Mouse (Mus musculus) myocyte (in vitro differentiated cells): Measurements from ENCODE around the gene Sms. TPM values are rescaled to one million over a fixed set of nuclear protein-coding genes. Genes with fewer than 3 reads are reported as not detected.
A peak's percentile ranks its signal among the peaks of the same experiment; 100 is the strongest.

ENCODE experiments used
- H3K27me3 ChIP-seq: one replicate; pipeline ENCODE4 v1.6.1; 2011; ENCODE audit not compliant: control insufficient read depth, insufficient read depth, insufficient read length
- H3K36me3 ChIP-seq: one replicate; pipeline ENCODE4 v1.6.1; 2011; ENCODE audit not compliant: control insufficient read depth, insufficient read depth
- H3K4me2 ChIP-seq: one replicate; pipeline ENCODE4 v1.6.1; 2011; ENCODE audit warnings: low read depth, control low read depth
- H3K4me3 ChIP-seq: one replicate; pipeline ENCODE4 v1.5.1; 2011; ENCODE audit warnings: mild to moderate bottlenecking, control low read depth, moderate library complexity
- H3K79me2 ChIP-seq: one replicate; pipeline ENCODE4 v1.6.1; 2011; ENCODE audit not compliant: control insufficient read depth, insufficient read depth
- H3ac ChIP-seq: one replicate; pipeline ENCODE4 v1.6.1; 2011; ENCODE audit not compliant: control insufficient read depth, insufficient read length
- CEBPB ChIP-seq: IDR thresholded peaks from 2 replicates; pipeline ENCODE4 v1.6.1; 2011; ENCODE audit warnings: mild to moderate bottlenecking, moderate library complexity; ENCODE audit not compliant: poor library complexity, insufficient read depth, severe bottlenecking
- E2F4 ChIP-seq: IDR thresholded peaks from one replicate; pipeline ENCODE4 v1.6.1; 2011; ENCODE audit warnings: mild to moderate bottlenecking, control low read depth, moderate library complexity; ENCODE audit not compliant: insufficient read depth
- MAX ChIP-seq: IDR thresholded peaks from one replicate; pipeline ENCODE4 v1.6.1; 2011; ENCODE audit warnings: low read depth, mild to moderate bottlenecking, control low read depth
- MYOD1 ChIP-seq, 3 experiments: IDR thresholded peaks; one replicate each; pipeline ENCODE4 v1.6.1; 2011; ENCODE audit warnings: control low read depth in 2 of 3, low read depth in 2 of 3, mild to moderate bottlenecking in 2 of 3, moderate library complexity in 1 of 3; ENCODE audit not compliant: insufficient read length in 2 of 3, control insufficient read depth in 1 of 3
- MYOG ChIP-seq, 3 experiments: IDR thresholded peaks; one replicate each; pipeline ENCODE4 v1.6.1; 2011; ENCODE audit warnings: control low read depth in 2 of 3, low read depth in 2 of 3, mild to moderate bottlenecking in 2 of 3; ENCODE audit not compliant: insufficient read length in 2 of 3, control insufficient read depth in 1 of 3, insufficient read depth in 1 of 3
- POLR2A ChIP-seq: IDR thresholded peaks from one replicate; pipeline ENCODE4 v1.6.1; 2011; ENCODE audit warnings: low read depth, mild to moderate bottlenecking, control low read depth, moderate library complexity; ENCODE audit not compliant: insufficient read length
- POLR2AphosphoS2 ChIP-seq: IDR thresholded peaks from one replicate; pipeline ENCODE4 v1.6.1; 2011; ENCODE audit warnings: low read depth, control low read depth; ENCODE audit not compliant: insufficient read length
- REST ChIP-seq: IDR thresholded peaks from one replicate; pipeline ENCODE4 v1.6.1; 2011; ENCODE audit warnings: mild to moderate bottlenecking, control low read depth, moderate library complexity; ENCODE audit not compliant: insufficient read depth, insufficient read length
- SRF ChIP-seq: IDR thresholded peaks from one replicate; pipeline ENCODE4 v1.6.1; 2011; ENCODE audit warnings: low read depth; ENCODE audit not compliant: control insufficient read depth, insufficient read length
- TCF12 ChIP-seq: IDR thresholded peaks from one replicate; pipeline ENCODE4 v1.6.1; 2011; ENCODE audit warnings: mild to moderate bottlenecking, control low read depth; ENCODE audit not compliant: poor library complexity, insufficient read depth, severe bottlenecking
- TCF3 ChIP-seq: IDR thresholded peaks from one replicate; pipeline ENCODE4 v1.6.1; 2011; ENCODE audit warnings: low read depth, control low read depth; ENCODE audit not compliant: insufficient read length
- USF1 ChIP-seq: IDR thresholded peaks from one replicate; pipeline ENCODE4 v1.6.1; 2011; ENCODE audit warnings: low read depth, mild to moderate bottlenecking, control low read depth, moderate library complexity
- polyA plus RNA-seq: library from polyadenylated mRNA; unstranded; fragments of >200 nt; fragmentation: generic; extraction: Trizol; gene quantifications from one replicate; pipeline ENCODE4 v1.2.1, GENCODE M21; 2012; ENCODE audit warnings: missing spikeins

Sms gene
- polyA plus RNA-seq, 1 experiment = 36.0 TPM

- Histone ChIP-seq H3K4me3 (no peak overlapping the region), H3K79me2 (peaks cover 82% of the 10 kb centered on the region), H3K4me2 (no peak overlapping the region), H3K27me3 (no peaks in the 10 kb centered on the region), H3ac (no peak overlapping the region), H3K36me3 (no peaks in the 10 kb centered on the region)
- no peak for TF ChIP-seq MYOG (IDR thresholded peaks at IDR 0.05; ENCODE audit: control insufficient read depth in 1 of 3, insufficient read depth in 1 of 3, insufficient read length in 2 of 3, low read depth in 2 of 3)
- peak in 2 of 3 experiments; percentile 19 to 57 for TF ChIP-seq MYOD1 (IDR thresholded peaks at IDR 0.05; ENCODE audit: control insufficient read depth in 1 of 3, insufficient read length in 2 of 3, low read depth in 2 of 3)
Observed at GRCm38 (mm10) chrX:157486765-157487164, 5.3 kb downstream of the Sms start.

GRCm38 (mm10) chrX:157482842-157483241, 9.2 kb downstream of the Sms start:
- no peaks in the 10 kb centered on the region for H3K36me3 ChIP-seq

GRCm38 (mm10) chrX:157481860-157482259, 10.2 kb downstream of the Sms start:
- H3K36me3 ChIP-seq = no peaks in the 10 kb centered on the region
- no peak overlapping the region for H3K4me2 ChIP-seq
- TF ChIP-seq TCF3 (no peak), MYOD1 (IDR thresholded peaks at IDR 0.05; ENCODE audit: control insufficient read depth in 1 of 3, insufficient read length in 2 of 3, low read depth in 2 of 3) (no peak), CEBPB (no peak), TCF12 (no peak), SRF (no peak), POLR2AphosphoS2 (no peak), POLR2A (no peak), MYOG (IDR thresholded peaks at IDR 0.05; ENCODE audit: control insufficient read depth in 1 of 3, insufficient read depth in 1 of 3, insufficient read length in 2 of 3, low read depth in 2 of 3) (no peak), E2F4 (no peak), USF1 (no peak), REST (no peak), MAX (no peak)
- H3K4me3 ChIP-seq = no peak overlapping the region
- H3K79me2 ChIP-seq = peaks cover 68% of the 10 kb centered on the region
- H3K27me3 ChIP-seq = no peaks in the 10 kb centered on the region
- H3ac ChIP-seq = no peak overlapping the region

More at GRCm38 (mm10) chrX:157482842-157483241, 9.2 kb downstream of the Sms start:
- Histone ChIP-seq H3K27me3 (no peaks in the 10 kb centered on the region), H3ac (no peak overlapping the region), H3K4me3 (no peak overlapping the region), H3K4me2 (no peak overlapping the region), H3K79me2 (peaks cover 78% of the 10 kb centered on the region)
- no peak for TF ChIP-seq TCF3
- no peak for TF ChIP-seq MAX
- TF ChIP-seq CEBPB = no peak
- TF ChIP-seq USF1 = no peak
- no peak for TF ChIP-seq SRF
- TF ChIP-seq MYOG (IDR thresholded peaks at IDR 0.05; ENCODE audit: control insufficient read depth in 1 of 3, insufficient read depth in 1 of 3, insufficient read length in 2 of 3, low read depth in 2 of 3) = no peak
- TF ChIP-seq POLR2AphosphoS2 = no peak
- no peak for TF ChIP-seq TCF12
- no peak for TF ChIP-seq E2F4
- no peak for TF ChIP-seq POLR2A
- no peak for TF ChIP-seq MYOD1 (IDR thresholded peaks at IDR 0.05; ENCODE audit: control insufficient read depth in 1 of 3, insufficient read length in 2 of 3, low read depth in 2 of 3)
- TF ChIP-seq REST = no peak

- no peak for TF ChIP-seq USF1
- TF ChIP-seq E2F4 = no peak
- no peak for TF ChIP-seq POLR2AphosphoS2
- no peak for TF ChIP-seq POLR2A
- no peak for TF ChIP-seq MYOD1 (IDR thresholded peaks at IDR 0.05; ENCODE audit: control insufficient read depth in 1 of 3, insufficient read length in 2 of 3, low read depth in 2 of 3)
- TF ChIP-seq MYOG (IDR thresholded peaks at IDR 0.05; ENCODE audit: control insufficient read depth in 1 of 3, insufficient read depth in 1 of 3, insufficient read length in 2 of 3, low read depth in 2 of 3) = no peak
- TF ChIP-seq CEBPB = no peak
- no peak for TF ChIP-seq REST
- no peak for TF ChIP-seq SRF
- TF ChIP-seq TCF12 = no peak
- TF ChIP-seq TCF3 = no peak
- no peak for TF ChIP-seq MAX
- Histone ChIP-seq H3K79me2 (peaks cover 57% of the 10 kb centered on the region), H3K4me2 (peak overlapping the region; percentile 49), H3ac (no peak overlapping the region), H3K27me3 (no peaks in the 10 kb centered on the region), H3K36me3 (no peaks in the 10 kb centered on the region), H3K4me3 (no peak overlapping the region)
Observed at GRCm38 (mm10) chrX:157477328-157477727, 14.8 kb downstream of the Sms start.

- TF ChIP-seq REST (no peak), MYOG (IDR thresholded peaks at IDR 0.05; ENCODE audit: control insufficient read depth in 1 of 3, insufficient read depth in 1 of 3, insufficient read length in 2 of 3, low read depth in 2 of 3) (no peak), MYOD1 (IDR thresholded peaks at IDR 0.05; ENCODE audit: control insufficient read depth in 1 of 3, insufficient read length in 2 of 3, low read depth in 2 of 3) (no peak), CEBPB (no peak), TCF12 (no peak), USF1 (no peak), MAX (no peak), POLR2A (no peak), E2F4 (no peak), SRF (no peak), TCF3 (no peak), POLR2AphosphoS2 (no peak)
- peak overlapping the region; percentile 49 for H3K4me2 ChIP-seq
- no peak overlapping the region for H3ac ChIP-seq
- H3K79me2 ChIP-seq = peaks cover 53% of the 10 kb centered on the region
- H3K27me3 ChIP-seq = no peaks in the 10 kb centered on the region
- no peak overlapping the region for H3K4me3 ChIP-seq
- H3K36me3 ChIP-seq = no peaks in the 10 kb centered on the region
Observed at GRCm38 (mm10) chrX:157476153-157476810, 15.8 kb downstream of the Sms start.
